Mouse (Mus musculus) brown adipose tissue, adult 24 weeks (tissue): ENCODE measurements around the gene Col2a1. TPM values are rescaled to one million over a fixed set of nuclear protein-coding genes. Genes with fewer than 3 reads are reported as not detected.

Experiments used
- H3K27ac ChIP-seq: fragments of 200-500 bp; replicated peaks from 2 replicates; pipeline ENCODE4 v1.5.1; 2012; ENCODE audit warnings: low read depth, mild to moderate bottlenecking, low read length
- H3K4me1 ChIP-seq: fragments of 200-500 bp; 2 replicates; pipeline ENCODE4 v1.6.1; 2012; ENCODE audit warnings: low read length, mixed read lengths; ENCODE audit not compliant: control insufficient read depth, insufficient read depth, insufficient read length
- H3K4me3 ChIP-seq: fragments of 200-500 bp; 2 replicates; pipeline ENCODE4 v1.5.1; 2012; ENCODE audit warnings: low read depth, mild to moderate bottlenecking, low read length, moderate library complexity; ENCODE audit not compliant: insufficient read depth
- polyA plus RNA-seq: library from polyadenylated mRNA; stranded (reverse); fragments of >200 nt; gene quantifications from 2 replicates; pipeline ENCODE4 v1.2.4, GENCODE M21; 2012; ENCODE audit not compliant: missing spikeins, insufficient read depth, insufficient read length

Col2a1 gene
- polyA plus RNA-seq, result not detected in 2 replicates

DNA sequence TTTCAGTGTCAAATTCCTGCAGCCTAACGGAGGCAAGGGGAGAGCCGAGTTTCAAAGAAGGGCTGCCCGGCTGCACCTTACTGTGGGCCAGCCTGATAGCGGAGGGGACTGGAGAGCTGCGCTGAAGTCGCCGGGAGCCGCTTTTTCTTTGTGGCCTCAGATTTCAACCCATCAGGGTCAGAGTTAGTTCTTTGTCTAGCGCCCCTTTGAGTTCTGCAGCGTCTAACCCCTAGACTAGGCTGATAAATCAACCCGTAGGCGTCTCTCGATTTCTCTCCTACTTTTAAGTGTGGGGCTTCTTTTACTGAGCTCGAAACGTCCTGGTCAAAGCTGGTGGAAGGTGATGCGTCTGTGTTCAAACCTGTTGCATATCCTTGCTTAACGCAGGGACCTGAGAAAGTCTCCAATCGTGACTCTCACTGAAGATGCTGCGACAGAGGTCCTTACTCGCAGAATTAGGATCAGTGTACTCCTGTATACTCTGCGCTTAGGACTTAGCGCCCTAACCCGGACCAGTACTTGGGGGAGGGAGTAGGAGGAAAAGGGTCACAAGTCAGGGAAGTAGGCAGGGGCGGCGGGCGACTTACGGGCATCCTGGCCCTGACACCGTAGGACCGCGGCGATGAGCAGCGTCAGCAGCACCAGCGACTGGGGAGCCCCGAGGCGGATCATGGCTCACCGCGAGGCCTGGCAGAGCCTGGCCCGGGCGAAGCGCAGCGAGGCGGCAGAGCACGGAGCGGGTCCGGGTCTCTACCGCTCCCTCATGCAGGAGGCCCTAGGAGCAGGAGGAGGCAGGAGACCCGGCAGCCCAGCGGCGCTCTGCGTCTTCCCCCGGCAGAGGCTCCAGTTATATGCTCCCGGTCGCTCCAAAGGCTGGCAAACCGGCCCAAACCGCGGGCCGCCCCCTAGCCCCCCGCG lies at the start of gene Col2a1:
Col2a1 (minus strand) TSS at position 874 of the 918 bp plus-strand sequence.
- H3K4me3 ChIP-seq, result peak within 1 kb of the TSS; percentile 9; the same call in 1 of the 2 replicates

DNA sequence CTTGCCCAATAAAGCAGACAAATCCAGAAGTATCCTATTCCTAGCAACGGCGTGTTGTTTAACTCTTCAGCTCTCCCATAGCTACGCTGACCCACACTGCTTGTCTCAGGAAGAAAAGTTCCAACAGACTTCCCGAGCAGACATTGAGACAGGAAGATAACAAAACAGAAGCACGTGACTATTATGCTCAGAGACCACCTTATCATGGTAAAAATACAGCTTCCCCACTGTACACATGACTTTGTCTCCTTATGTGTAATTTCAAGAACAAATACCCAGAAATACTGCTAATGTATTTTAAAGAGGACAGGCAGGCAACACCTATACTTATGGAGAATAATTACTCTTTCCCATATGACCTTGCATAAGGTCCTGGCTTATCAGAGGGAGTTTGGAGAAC lies 47.2 kb upstream of the Col2a1 start:
- H3K4me3 ChIP-seq, result no peak overlapping the region
- no peaks in the 10 kb centered on the region for H3K4me1 ChIP-seq
- H3K27ac ChIP-seq, result no peak overlapping the region

More for the DNA sequence above, at the start of gene Col2a1:
- no peak within 1 kb of the TSS for H3K27ac ChIP-seq
- H3K4me1 ChIP-seq, result peaks cover 15% of the 10 kb centered on the region; the same call in 1 of the 2 replicates

DNA sequence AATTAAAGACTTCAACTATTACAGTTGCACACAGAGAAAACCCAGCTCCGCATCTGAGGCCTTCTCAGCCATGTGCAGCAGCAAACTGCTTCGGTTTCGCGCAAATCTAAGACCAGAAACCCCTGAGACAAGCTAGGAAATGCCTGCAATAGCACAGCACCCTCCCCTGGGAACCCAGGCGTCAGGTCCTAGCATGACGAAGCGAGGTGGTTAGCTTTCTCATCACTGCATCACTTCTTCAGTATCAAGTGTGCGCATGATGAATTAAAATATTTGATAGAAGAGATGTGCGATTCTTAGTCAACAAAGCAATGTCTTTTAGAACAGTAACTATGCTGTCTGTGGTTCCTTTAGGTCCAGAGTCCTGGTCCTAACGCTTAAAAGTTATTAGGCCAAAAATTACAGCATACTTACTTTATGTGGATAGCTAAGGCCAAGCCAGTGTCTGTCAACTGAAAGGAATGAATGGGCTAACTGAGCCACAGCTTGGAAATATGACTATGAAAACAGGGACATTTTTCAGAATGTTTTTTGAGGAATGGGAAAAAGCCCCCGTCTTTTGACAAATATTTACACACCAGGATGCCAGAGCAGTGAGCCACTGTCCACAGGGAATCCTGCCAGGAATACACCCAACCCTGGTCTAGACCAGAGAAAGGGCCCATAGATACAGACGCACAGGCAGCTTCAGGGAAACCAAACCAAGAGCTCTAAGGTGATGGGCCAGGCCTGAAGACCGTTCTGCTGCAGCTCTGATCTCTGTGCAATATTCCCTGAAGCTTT lies 44.6 kb upstream of the Col2a1 start:
- Histone ChIP-seq H3K4me3 (no peak overlapping the region), H3K4me1 (no peaks in the 10 kb centered on the region), H3K27ac (no peak overlapping the region)

DNA sequence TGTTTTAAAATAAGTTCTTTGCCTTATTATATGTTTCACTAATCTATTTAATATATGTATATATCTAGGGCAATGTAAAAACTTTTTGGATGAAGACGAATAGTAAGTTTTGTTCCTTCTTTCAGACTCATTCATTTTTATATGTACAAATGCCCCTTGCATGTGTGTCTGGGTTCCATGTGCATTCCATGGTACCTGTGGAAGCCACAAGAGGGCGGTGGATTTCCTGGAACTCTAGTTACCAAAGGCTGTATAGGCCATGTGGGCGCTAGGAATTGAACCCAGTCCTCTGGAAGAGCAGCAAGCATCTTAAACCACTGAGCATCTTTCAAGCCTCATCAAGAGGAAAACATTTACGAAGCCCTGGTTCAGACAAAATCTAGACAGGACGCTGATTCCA lies 39.9 kb upstream of the Col2a1 start:
- H3K27ac ChIP-seq, result no peak overlapping the region
- no peaks in the 10 kb centered on the region for H3K4me1 ChIP-seq
- no peak overlapping the region for H3K4me3 ChIP-seq

DNA sequence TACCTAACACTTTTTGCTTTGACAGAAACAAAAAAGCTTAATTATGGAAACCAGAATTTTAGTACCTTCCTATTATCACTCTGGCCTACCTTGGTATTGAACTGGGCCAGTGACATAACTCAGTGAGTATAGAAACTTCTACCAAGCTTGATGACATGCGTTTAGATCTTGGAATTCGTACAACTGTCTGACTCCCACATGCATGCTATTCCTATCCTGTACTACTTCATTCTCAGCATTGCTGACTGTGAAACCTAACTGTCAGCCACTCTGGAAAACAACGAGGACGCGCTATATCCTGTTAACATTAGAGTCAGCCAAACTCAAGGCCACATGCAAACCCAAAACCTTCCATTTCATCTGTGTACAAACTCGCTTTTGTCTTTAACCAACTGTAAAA lies 39.5 kb upstream of the Col2a1 start:
- H3K4me1 ChIP-seq, result no peaks in the 10 kb centered on the region
- no peak overlapping the region for H3K27ac ChIP-seq
- H3K4me3 ChIP-seq, result no peak overlapping the region

DNA sequence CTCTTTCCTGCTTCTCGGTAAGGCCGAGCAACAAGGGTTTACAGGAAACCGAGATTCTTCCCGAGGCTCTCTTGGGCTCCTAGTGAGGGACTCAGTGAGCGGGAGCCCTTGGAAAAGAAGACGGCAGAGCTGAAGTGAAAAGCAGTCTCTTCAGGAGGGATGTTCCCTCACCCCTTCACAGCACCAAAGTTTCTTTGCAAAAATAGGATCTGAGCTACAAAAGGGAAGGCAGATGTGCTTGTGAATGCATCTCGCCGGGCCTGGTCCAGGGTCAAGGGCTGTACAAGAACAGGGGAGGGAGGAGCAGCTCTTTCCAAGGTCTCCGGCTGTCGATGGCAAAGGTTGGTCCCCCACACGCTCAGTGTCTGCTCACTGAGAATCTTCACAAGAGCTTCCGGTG lies 38.0 kb upstream of the Col2a1 start:
- Histone ChIP-seq H3K4me3 (no peak overlapping the region), H3K27ac (no peak overlapping the region), H3K4me1 (no peaks in the 10 kb centered on the region)

DNA sequence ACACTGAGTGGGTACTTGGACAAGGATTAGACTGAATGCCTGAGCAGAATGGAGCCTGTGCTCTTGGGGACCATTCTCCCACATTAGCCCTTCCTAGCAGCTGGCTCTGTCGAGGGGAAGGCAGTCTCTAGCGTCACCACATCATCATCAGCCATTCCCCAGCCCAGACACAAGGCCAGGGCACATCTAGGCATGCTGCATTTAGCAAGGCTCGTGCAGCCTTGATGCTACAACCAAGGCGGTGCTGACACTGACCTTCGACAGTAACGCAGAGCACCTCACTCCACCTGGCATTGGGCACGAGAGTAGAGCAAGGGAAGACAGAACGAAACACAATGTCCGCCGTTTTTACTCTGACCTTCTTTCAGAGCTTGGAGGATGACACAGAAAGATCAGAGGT lies 35.2 kb upstream of the Col2a1 start:
- H3K27ac ChIP-seq, result no peak overlapping the region
- H3K4me3 ChIP-seq, result no peak overlapping the region
- H3K4me1 ChIP-seq, result no peaks in the 10 kb centered on the region

DNA sequence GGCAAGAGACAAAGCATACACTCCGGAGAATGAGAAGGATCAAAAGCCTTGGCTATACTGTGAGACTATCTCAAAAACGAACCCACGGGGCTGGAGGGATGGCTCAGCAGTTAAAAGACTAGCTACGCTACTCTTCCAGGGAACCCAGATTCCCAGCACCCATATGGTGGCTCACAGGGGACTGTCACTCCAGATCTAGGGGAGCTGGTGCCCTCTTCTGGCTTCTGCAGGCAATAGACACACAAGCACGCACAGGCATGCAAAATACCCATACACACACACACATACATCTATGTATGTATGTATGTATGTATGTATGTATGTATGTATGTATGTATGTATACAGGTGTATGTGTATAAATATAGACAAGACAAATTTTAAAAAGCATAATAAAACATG lies 32.1 kb upstream of the Col2a1 start:
- no peak overlapping the region for H3K27ac ChIP-seq
- no peaks in the 10 kb centered on the region for H3K4me1 ChIP-seq
- no peak overlapping the region for H3K4me3 ChIP-seq

DNA sequence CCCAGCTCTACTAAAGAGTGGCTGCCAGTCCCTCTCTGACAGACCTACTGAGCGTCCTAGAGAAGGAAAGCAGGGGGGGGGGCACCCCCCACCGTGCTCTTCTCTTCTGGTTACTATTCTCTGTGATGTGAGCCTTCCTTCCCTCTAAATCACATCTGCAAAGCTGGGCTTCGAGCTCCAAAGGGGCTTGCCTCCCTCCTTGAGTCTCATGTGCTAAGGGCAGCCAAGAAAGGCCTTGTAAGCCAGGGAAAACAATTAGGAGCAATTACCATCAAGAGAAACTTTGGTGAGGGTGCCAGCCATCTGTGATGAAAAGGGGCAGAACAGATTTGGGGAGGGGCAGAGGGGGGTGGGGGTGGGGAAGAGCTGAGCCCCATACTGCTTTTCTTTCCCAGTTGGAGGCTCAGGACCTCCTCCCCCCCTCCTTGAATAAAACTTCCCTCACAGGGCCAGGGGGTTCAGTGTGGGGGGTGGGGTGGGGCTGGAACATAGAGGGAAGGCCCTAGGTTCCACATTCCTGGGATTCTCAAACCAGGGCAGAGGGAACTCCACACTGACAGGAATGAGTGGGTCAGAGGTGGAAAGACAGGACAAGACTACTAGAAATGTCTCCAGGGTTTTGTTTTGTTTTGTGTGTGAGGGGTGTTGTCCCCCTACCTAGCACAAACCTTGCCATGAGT lies 30.7 kb upstream of the Col2a1 start:
- no peak overlapping the region for H3K27ac ChIP-seq
- no peaks in the 10 kb centered on the region for H3K4me1 ChIP-seq
- no peak overlapping the region for H3K4me3 ChIP-seq

DNA sequence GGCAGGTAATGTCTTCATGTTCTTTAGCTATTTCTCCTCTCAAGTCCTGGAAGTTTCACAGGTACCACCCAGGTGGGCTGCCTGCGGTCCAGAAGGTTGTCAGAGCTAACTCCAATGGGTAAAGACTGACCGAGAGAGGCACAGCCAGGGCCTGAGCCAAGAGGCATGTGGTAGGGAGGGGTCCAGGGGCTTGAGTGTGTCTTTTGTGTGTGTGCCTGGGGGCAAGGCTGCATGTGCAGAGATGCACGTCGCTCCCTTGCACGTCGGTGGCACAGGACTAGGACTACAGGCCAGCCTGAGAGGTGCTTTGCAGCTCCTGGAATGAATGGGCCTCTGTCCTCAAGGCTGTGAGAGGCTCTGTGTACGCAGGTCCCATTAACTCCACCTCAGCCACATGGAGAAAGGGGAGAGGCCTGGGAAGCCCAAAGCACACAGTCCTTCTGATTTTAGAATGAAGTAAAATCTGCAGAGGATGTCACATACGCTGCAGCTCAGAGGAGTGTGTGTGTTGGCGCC lies 28.8 kb upstream of the Col2a1 start:
- Histone ChIP-seq H3K27ac (no peak overlapping the region), H3K4me3 (no peak overlapping the region), H3K4me1 (no peaks in the 10 kb centered on the region)

DNA sequence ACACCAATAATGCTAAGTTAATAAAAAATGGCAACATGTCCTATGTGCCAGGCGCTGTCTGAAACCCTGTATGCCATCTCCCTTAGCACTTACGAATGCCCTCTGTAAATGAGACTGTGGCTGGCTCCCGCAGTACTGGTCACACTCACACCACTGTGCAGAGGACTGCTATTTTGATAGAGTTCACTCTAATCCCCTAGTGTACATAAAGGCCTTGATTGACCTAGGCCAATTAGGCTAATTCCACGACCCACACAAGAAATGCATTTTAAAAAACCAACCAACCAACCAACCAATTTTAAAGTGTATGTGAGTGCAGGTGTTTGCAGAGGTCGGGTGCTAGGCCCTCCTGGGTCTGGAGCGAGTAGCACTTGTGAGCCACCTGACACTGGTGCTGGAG lies 25.3 kb upstream of the Col2a1 start:
- H3K27ac ChIP-seq, result no peak overlapping the region
- no peaks in the 10 kb centered on the region for H3K4me1 ChIP-seq
- no peak overlapping the region for H3K4me3 ChIP-seq

DNA sequence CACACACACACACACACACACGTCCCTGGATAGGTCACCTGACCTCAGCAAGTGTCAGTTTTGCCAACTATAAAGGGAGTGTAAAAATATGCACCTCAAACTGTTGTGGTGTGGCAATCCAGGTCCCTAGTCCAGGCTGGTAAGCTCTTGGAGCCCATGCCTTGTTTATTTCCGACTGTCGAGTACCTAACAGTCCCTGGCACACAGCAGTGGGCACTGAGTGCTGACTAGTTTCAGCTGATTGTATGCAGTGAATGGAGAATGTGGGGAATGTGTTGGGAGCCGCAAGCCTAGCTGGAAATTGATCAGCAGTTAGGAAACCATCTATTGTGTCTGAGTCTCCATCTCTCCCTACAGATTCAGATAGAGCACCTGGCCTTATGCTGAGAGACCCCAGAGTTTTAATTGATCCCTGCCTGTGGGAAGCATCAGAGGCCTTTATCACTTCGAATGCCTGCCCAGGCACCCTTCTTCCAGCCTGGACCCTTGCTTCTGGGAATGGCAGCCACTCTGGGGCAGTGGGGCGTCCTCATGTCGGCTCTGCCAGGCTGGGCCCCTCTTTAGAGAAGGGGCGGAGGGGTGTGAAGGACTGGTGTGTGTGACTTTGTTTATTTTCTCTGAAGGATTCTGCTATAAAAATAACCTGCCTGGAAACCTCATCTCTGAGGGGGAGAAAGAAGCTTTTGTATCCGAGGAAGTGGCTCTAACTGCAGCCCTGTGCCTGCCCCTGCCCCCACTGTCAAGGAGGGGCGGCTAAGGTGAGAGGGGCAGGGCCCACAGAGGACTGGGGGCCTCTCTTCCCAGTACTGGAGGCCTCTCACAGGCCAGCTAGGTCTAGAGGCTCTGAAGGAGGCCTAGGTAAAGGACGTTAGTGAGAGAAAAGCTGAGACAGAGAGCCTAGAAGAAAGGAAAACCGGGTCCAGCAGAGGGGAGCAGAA lies 22.7 kb upstream of the Col2a1 start:
- Histone ChIP-seq H3K4me1 (no peaks in the 10 kb centered on the region), H3K4me3 (no peak overlapping the region), H3K27ac (no peak overlapping the region)

DNA sequence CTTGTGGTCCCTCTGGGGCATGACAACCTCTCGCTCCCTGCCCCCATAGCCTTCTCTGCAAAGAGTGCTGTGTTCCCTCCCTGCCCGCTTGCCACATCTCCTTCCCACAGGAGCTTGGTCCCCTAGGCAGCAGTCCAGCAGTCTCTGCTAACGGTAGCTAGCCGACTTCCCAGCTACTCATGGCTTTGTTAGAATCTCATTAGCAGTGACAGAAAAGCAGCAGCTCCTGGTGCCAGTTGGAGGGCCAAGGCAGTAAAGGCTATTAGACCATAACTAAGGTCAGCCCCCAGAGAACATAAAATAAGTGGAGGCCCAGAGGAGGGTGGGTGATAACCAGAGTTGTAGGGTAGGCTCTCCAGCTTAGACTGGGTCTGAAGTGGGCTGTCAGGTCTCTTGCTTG lies 21.1 kb upstream of the Col2a1 start:
- no peak overlapping the region for H3K27ac ChIP-seq
- no peak overlapping the region for H3K4me3 ChIP-seq
- no peaks in the 10 kb centered on the region for H3K4me1 ChIP-seq

DNA sequence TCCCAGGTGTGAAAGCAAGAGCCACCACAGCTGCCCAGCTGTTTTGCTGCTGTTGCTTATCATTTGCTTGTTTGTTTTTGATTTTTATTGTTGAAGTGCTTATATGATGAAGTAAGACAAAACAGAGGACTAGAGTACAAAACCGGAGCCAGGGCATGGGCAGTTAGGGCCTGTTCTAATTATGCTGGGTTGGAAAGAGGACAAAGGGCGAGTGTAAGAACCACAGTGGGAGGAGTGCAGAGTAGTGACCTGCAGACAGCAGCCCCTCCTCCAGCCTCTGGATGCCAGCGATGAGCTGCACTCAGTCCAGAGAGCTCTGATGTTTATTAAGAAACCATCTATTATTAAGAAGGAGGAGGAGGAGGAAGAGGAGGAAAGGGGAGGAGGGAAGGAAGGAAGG lies 18.6 kb upstream of the Col2a1 start:
- H3K27ac ChIP-seq, result no peak overlapping the region
- H3K4me3 ChIP-seq, result no peak overlapping the region

More for the DNA sequence above, 18.6 kb upstream of the Col2a1 start:
- no peaks in the 10 kb centered on the region for H3K4me1 ChIP-seq
